Mouse (Mus musculus) heart, postnatal 0 days (tissue): ENCODE measurements around the gene Plch2. TPM values are rescaled to one million over a fixed set of nuclear protein-coding genes. Genes with fewer than 3 reads are reported as not detected.

ENCODE experiments used
- ATAC-seq: fragments of 200-750 bp; cut with Nextera tagmentation; 2 replicates; pipeline ENCODE4 v1.8.0; 2017; ENCODE audit warnings: low read depth, moderate number of reproducible peaks, moderate library complexity; ENCODE audit not compliant: insufficient read depth
- DNase-seq: peaks from one replicate; pipeline ENCODE4 v3.0.0-alpha.2; 2016; ENCODE audit warnings: low spot score
- H3K27ac ChIP-seq: fragments of 300-500 bp; sonication (generic); 2 replicates; pipeline ENCODE4 v1.5.1; 2014; ENCODE audit warnings: low read depth, mild to moderate bottlenecking
- H3K27me3 ChIP-seq: fragments of 300-500 bp; sonication (generic); 2 replicates; pipeline ENCODE4 v1.6.1; 2014; ENCODE audit warnings: low read length, mixed read lengths; ENCODE audit not compliant: control insufficient read depth, insufficient read depth
- H3K36me3 ChIP-seq: fragments of 300-500 bp; sonication (generic); replicated peaks from 2 replicates; pipeline ENCODE4 v1.6.1; 2014; ENCODE audit warnings: low read length, mixed read lengths; ENCODE audit not compliant: control insufficient read depth, insufficient read depth
- H3K4me1 ChIP-seq: fragments of 300-500 bp; sonication (generic); 2 replicates; pipeline ENCODE4 v1.6.1; 2014; ENCODE audit warnings: antibody characterized with exemption; ENCODE audit not compliant: control insufficient read depth, insufficient read depth
- H3K4me2 ChIP-seq: fragments of 300-500 bp; sonication (generic); 2 replicates; pipeline ENCODE4 v1.6.1; 2014; ENCODE audit warnings: low read depth, mild to moderate bottlenecking, low read length, moderate library complexity
- H3K4me3 ChIP-seq: fragments of 300-500 bp; sonication (generic); 2 replicates; pipeline ENCODE4 v1.5.1; 2014; ENCODE audit warnings: low read depth, low read length
- H3K9ac ChIP-seq: fragments of 300-500 bp; sonication (generic); replicated peaks from 2 replicates; pipeline ENCODE4 v1.6.1; 2014; ENCODE audit warnings: low read depth, low read length, mixed read lengths
- H3K9me3 ChIP-seq: fragments of 300-500 bp; sonication (generic); replicated peaks from 2 replicates; pipeline ENCODE4 v1.6.1; 2016; ENCODE audit warnings: low read length; ENCODE audit not compliant: control insufficient read depth
- CTCF ChIP-seq: IDR thresholded peaks from 2 replicates; pipeline ENCODE4 v1.5.1; 2016; ENCODE audit warnings: antibody characterized with exemption, control low read depth, low read depth
- EP300 ChIP-seq: IDR thresholded peaks from 2 replicates; pipeline ENCODE4 v1.6.1; 2016; ENCODE audit warnings: antibody characterized with exemption, low read depth
- WGBS: fragments of 180-500 bp; shearing (Covaris S2); extraction: QIAGEN DNeasy Blood & Tissue Kit; methylation state at CpG from one replicate; pipeline ENCODE4 v1.1.7; 2014; 5-methylcytosine and 5-hydroxymethylcytosine counted together
- polyA plus RNA-seq: library from polyadenylated mRNA; unstranded; fragments of >200 nt; fragmentation: Nextera tagmentation; extraction: Ambion mirVana; gene quantifications from 2 replicates; pipeline ENCODE4 v1.2.1, GENCODE M21; 2015
- total RNA-seq: library from RNA; depleted of rRNA; stranded (reverse); fragments of >200 nt; gene quantifications from 2 replicates; pipeline ENCODE4 v1.2.3, GENCODE M21; 2014; ENCODE audit warnings: low replicate concordance

The Plch2 gene
- total and polyA plus RNA-seq, 2 experiments from 2014 or later: 0.05 to 0.15 TPM

DNA sequence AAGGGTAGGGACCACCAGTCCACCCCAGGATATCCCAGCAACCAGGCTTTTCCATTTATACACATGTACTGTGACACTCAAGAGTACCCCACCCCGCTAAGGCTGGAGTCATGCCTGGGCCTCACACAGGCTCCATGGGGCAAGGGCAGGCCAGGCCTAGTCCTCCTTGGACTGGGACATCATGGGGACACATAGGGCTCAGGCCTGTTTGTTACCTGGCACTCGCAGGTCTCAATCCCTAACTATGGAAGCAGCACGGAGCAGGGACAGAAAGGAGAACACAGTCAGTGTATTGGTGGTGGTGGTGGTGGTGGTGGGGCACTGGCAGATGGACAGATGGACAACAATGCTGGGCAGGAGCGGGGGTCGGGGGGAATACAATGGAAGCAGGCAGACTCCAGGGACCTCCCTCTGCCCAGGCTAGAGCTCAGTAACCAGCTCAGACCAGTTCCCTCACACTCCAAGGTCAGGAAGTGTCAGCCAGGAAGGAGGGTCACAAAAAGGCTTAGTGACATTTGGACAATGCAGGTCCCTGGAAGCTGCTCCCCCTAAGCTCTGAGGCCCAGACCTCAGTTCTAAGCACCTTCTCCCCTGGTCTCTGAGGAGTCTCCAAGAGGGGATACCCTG, 71.3 kb downstream of the Plch2 start:
- H3K9ac ChIP-seq: no peak overlapping the region
- peaks cover 13% of the 10 kb centered on the region for H3K36me3 ChIP-seq
- ATAC-seq (no peak), DNase-seq (no peak)
- WGBS: 85% methylated on average over 5 of the region's 5 CpGs
- no peak overlapping the region for H3K4me2 ChIP-seq
- H3K9me3 ChIP-seq: no peaks in the 10 kb centered on the region
- no peak overlapping the region for H3K27ac ChIP-seq
- no peak overlapping the region for H3K4me3 ChIP-seq
- peaks cover 2% of the 10 kb centered on the region; the same call in 1 of the 2 replicates for H3K4me1 ChIP-seq
- peaks cover 21% of the 10 kb centered on the region; the same call in 1 of the 2 replicates for H3K27me3 ChIP-seq
- TF ChIP-seq EP300 (no peak), CTCF (no peak)

DNA sequence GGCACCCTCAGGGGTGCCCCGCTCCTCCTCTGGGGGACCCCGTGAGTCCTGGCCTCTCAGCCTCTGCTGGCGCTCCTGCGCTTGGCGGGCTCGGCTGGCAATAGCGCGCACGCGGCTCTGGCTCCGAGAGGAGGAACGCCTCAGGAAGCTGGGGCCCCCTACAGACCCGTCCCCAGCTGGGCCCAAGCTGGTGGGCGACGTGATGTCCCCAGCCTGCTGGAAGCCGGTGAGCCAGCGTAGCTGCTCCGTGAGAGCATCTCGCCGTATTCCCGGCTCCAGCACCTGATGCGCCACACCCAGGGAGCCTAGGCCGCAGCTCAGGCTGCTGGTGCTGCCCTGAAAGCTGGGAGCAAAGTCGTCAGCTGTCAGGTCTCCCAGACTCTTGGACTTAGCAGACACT, 72.8 kb downstream of the Plch2 start:
- Histone ChIP-seq H3K9ac (no peak overlapping the region), H3K27me3 (peaks cover 21% of the 10 kb centered on the region; the same call in 1 of the 2 replicates), H3K4me2 (no peak overlapping the region), H3K36me3 (peaks cover 28% of the 10 kb centered on the region), H3K4me3 (no peak overlapping the region), H3K9me3 (no peaks in the 10 kb centered on the region), H3K27ac (no peak overlapping the region), H3K4me1 (peaks cover 2% of the 10 kb centered on the region; the same call in 1 of the 2 replicates)
- DNase-seq: no peak
- ATAC-seq: no peak
- TF ChIP-seq EP300 (no peak), CTCF (no peak)
- WGBS: 22% methylated on average over 24 of the region's 24 CpGs

DNA sequence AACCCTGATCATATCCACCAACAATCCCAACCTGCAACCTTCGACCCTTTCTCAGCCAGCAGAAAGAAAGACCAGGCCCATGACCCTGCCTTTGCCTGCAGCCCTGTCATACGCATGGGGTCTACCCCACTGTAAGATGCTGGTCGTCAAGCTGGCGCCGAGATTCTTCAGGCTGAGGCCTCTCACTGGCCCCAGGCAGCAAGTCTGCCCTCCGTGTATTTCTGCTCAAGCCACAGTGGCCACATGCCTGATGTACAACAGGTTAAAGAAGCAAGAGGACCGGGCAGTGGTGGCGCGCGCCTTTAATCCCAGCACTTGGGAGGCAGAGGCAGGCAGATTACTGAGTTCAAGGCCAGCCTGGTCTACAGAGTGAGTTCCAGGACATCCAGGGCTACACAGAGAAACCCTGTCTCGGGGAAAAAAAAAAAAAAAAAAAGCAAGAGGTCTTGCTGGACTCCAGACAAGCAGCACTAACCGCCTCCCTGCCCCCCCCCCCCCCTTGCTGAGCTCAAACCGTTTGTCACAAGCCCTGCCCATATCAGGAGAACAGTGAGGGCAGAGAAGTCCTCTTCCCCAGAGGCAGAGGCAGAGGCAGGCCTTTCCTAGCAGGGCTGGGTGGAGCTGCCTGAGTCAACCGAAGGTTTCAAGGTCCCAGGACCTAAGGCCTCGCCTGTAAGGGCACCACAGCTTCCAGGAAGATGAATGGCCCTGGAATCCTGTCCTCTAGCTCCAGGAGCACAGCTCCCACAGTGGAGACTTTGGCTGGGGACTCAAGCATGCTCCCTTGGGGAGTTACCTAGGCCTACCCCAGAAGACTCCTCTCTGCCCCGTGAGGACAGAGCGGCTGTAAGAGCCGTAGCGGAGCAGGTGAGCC, 74.1 kb downstream of the Plch2 start:
- Histone ChIP-seq H3K9ac (no peak overlapping the region), H3K27ac (no peak overlapping the region), H3K9me3 (no peaks in the 10 kb centered on the region), H3K4me3 (no peak overlapping the region), H3K36me3 (peaks cover 41% of the 10 kb centered on the region), H3K4me1 (peaks cover 2% of the 10 kb centered on the region; the same call in 1 of the 2 replicates), H3K27me3 (peaks cover 18% of the 10 kb centered on the region; the same call in 1 of the 2 replicates), H3K4me2 (no peak overlapping the region)
- no peak for ATAC-seq
- no peak for DNase-seq
- TF ChIP-seq CTCF: no peak
- no peak for TF ChIP-seq EP300
- WGBS: 71% methylated on average over 19 of the region's 19 CpGs

DNA sequence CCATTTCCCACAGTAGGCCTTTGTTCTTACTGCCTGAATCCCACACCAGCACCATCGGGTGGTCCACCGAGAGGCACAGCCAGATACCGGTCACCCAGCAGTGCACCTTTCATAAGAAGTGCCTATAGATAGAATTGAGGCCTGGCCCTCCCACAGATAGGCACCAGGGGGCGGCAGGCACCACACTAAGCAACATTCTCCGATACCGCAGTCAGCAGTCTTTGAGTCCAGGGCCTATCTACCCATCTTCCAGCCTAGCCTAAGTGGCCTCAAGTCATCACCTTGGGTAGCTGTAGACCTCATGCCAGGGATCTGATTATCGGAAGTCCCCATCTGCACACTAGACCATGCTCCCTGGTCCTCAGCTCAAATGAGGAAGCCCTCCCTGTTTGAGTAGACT, 75.1 kb downstream of the Plch2 start:
- Histone ChIP-seq H3K27me3 (0 out of 2 replicates have a peak, but pooled peaks cover 12% of the 10 kb centered on the region), H3K9ac (no peak overlapping the region), H3K27ac (no peak overlapping the region), H3K4me1 (peaks cover 2% of the 10 kb centered on the region; the same call in 1 of the 2 replicates), H3K4me3 (no peak overlapping the region), H3K9me3 (no peaks in the 10 kb centered on the region), H3K4me2 (no peak overlapping the region), H3K36me3 (peaks cover 50% of the 10 kb centered on the region)
- ATAC-seq (peak; percentile 50), DNase-seq (peak; percentile 61)
- TF ChIP-seq CTCF (peak; percentile 64), EP300 (no peak)
- 21% methylated on average over 7 of the region's 7 CpGs for WGBS

DNA sequence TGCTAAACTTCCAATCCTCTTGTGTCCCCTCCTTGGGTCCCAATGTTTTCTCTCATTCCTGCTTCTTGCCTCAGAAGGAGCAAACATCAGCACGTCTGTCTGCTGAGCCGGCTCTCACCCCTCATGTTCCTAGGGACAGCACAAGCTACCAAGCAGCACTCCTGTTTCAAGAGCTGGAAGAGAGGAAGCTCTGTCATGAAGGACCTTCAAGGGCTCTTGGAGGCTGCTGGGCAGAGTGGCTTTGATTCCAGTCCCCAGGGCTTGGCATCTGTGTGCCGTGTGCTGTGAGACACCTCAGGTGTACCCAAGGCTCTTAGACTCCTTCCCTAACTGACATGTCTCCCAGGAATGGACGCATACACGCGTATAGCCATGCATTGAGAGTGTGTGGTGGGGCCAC, 75.5 kb downstream of the Plch2 start:
- DNase-seq (no peak), ATAC-seq (0 out of 2 replicates have a peak, but pooled peaks have one; percentile 4)
- no peaks in the 10 kb centered on the region for H3K9me3 ChIP-seq
- peaks cover 2% of the 10 kb centered on the region; the same call in 1 of the 2 replicates for H3K4me1 ChIP-seq
- H3K9ac ChIP-seq: no peak overlapping the region
- H3K27ac ChIP-seq: no peak overlapping the region
- no peak overlapping the region for H3K4me2 ChIP-seq
- no peak overlapping the region for H3K4me3 ChIP-seq
- TF ChIP-seq CTCF (no peak), EP300 (no peak)
- 81% methylated on average over 6 of the region's 6 CpGs for WGBS
- H3K36me3 ChIP-seq: peaks cover 55% of the 10 kb centered on the region
- H3K27me3 ChIP-seq: 0 out of 2 replicates have a peak, but pooled peaks cover 12% of the 10 kb centered on the region
